Mouse (Mus musculus) kidney, embryonic 15.5 days (tissue): ENCODE measurements around the gene 9430097D07Rik. TPM values are rescaled to one million over a fixed set of nuclear protein-coding genes. Genes with fewer than 3 reads are reported as not detected.
A peak's percentile ranks its signal among the peaks of the same experiment; 100 is the strongest.

Experiments used
- ATAC-seq: fragments of 200-750 bp; cut with Nextera tagmentation; replicated peaks from 2 replicates; pipeline ENCODE4 v1.8.0; 2017; ENCODE audit warnings: moderate TSS enrichment; ENCODE audit not compliant: low FRiP score
- H3K27ac ChIP-seq: fragments of 300-500 bp; sonication (generic); 2 replicates; pipeline ENCODE4 v1.5.1; 2015; ENCODE audit warnings: mild to moderate bottlenecking, inconsistent platforms
- H3K27me3 ChIP-seq: fragments of 300-500 bp; sonication (generic); 2 replicates; pipeline ENCODE4 v1.6.1; 2015; ENCODE audit warnings: inconsistent platforms
- H3K36me3 ChIP-seq: fragments of 300-500 bp; sonication (generic); 2 replicates; pipeline ENCODE4 v1.6.1; 2015; ENCODE audit warnings: inconsistent platforms
- H3K4me1 ChIP-seq: fragments of 300-500 bp; sonication (generic); 2 replicates; pipeline ENCODE4 v1.6.1; 2015; ENCODE audit warnings: inconsistent platforms
- H3K4me2 ChIP-seq: fragments of 300-500 bp; sonication (generic); 2 replicates; pipeline ENCODE4 v1.6.1; 2015; ENCODE audit warnings: moderate library complexity, mild to moderate bottlenecking, inconsistent platforms
- H3K4me3 ChIP-seq: fragments of 300-500 bp; sonication (generic); replicated peaks from 2 replicates; pipeline ENCODE4 v1.5.1; 2015; ENCODE audit warnings: mild to moderate bottlenecking, inconsistent platforms
- H3K9ac ChIP-seq: fragments of 300-500 bp; sonication (generic); 2 replicates; pipeline ENCODE4 v1.6.1; 2015; ENCODE audit warnings: mild to moderate bottlenecking, inconsistent platforms
- H3K9me3 ChIP-seq: fragments of 300-500 bp; sonication (generic); replicated peaks from 2 replicates; pipeline ENCODE4 v1.6.1; 2016; ENCODE audit warnings: inconsistent platforms
- WGBS: fragments of 180-500 bp; shearing (Covaris S2); methylation state at CpG from one replicate; pipeline ENCODE4 v1.1.7; 2015; ENCODE audit warnings: mixed read lengths; 5-methylcytosine and 5-hydroxymethylcytosine counted together
- polyA plus RNA-seq: library from polyadenylated mRNA; unstranded; fragments of >200 nt; fragmentation: Nextera tagmentation; extraction: Ambion mirVana; gene quantifications from 2 replicates; pipeline ENCODE4 v1.2.1, GENCODE M21; 2015

9430097D07Rik gene
- polyA plus RNA-seq, 1 experiment from 2014 or later: 0.17 TPM

DNA sequence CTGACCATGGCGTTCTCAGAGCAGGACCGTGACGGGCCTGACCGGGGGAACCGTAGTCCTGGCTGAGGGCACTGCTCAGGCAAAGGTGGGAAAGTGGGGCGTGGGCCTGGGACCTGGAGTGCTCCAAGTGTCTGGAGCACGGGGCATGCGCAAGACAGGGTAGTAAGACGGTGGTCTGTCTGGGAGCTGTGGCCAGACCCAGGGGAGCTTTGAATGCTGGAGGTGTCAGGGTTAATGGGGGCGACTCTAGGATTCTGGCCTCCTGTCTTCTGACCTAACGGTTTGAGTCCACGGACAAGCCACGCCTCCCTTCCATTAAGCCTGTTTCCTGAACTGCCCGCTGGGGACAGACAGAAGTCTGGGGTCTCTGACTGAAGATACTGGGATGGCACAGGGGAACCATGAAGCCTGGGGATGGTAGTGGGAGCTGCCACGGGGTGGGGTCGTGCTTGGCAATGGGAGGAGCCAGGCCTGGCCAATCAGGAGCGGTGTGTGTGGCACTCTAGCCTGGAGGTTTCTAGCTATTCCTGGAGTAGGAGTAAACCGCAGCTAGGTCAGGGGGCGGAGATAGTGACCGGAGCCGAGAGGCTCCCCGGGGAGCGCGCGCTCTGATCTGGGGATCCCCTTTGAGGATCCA lies 32.8 kb upstream of the 9430097D07Rik start:
- Histone ChIP-seq H3K4me1 (peaks cover 46% of the 10 kb centered on the region), H3K4me2 (peak overlapping the region; percentile 98), H3K9ac (0 out of 2 replicates have a peak overlapping the region, but pooled peaks have one; percentile 11), H3K27ac (peak overlapping the region; percentile 84), H3K4me3 (peak overlapping the region; percentile 79), H3K27me3 (no peaks in the 10 kb centered on the region), H3K36me3 (peaks cover 13% of the 10 kb centered on the region), H3K9me3 (no peaks in the 10 kb centered on the region)
- 5% methylated on average over 25 of the region's 25 CpGs for WGBS
- peak; percentile 61 for ATAC-seq

- peak; percentile 35 for ATAC-seq
- Histone ChIP-seq H3K27ac (peak overlapping the region; percentile 84), H3K36me3 (peaks cover 5% of the 10 kb centered on the region; the same call in 1 of the 2 replicates), H3K4me2 (peak overlapping the region; percentile 98), H3K9ac (peak overlapping the region; percentile 76), H3K9me3 (no peaks in the 10 kb centered on the region), H3K27me3 (no peaks in the 10 kb centered on the region), H3K4me3 (peak overlapping the region; percentile 79), H3K4me1 (peaks cover 49% of the 10 kb centered on the region)
- WGBS: 5% methylated on average over 34 of the region's 34 CpGs
These were observed 31.9 kb upstream of the 9430097D07Rik start for GRCm38 (mm10) chr2:32607262-32607947.

- H3K36me3 ChIP-seq: no peaks in the 10 kb centered on the region
- peak overlapping the region; percentile 84 for H3K27ac ChIP-seq
- peaks cover 59% of the 10 kb centered on the region for H3K4me1 ChIP-seq
- peak; percentile 76 for ATAC-seq
- H3K4me2 ChIP-seq: peak overlapping the region; percentile 98
- peak overlapping the region; percentile 79 for H3K4me3 ChIP-seq
- WGBS: 12% methylated on average over 48 of the region's 55 CpGs
- H3K27me3 ChIP-seq: no peaks in the 10 kb centered on the region
- H3K9ac ChIP-seq: peak overlapping the region; percentile 76
- H3K9me3 ChIP-seq: no peaks in the 10 kb centered on the region
These were observed 31.0 kb upstream of the 9430097D07Rik start for GRCm38 (mm10) chr2:32606161-32607142.

DNA sequence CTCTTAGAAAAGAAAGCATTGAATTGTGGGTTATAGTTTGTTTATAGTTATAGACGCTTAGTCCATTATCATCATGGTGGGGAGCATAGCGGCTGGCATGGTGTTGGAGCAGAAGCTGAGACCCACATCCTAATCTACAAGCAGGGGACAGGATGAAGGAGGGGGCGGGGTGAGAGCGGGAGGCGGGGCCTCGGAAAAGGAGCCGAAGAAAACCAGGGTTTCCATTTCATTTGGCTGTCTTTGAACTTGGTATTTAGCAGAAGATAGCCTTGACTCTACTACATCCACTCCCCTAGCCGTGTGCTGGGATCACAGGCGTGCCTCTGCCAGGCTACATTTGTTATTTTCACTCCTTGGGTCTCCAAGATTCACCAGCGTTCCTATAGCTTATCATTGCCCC lies 29.1 kb upstream of the 9430097D07Rik start:
- no peak overlapping the region for H3K9ac ChIP-seq
- H3K4me2 ChIP-seq: no peak overlapping the region
- H3K27ac ChIP-seq: no peak overlapping the region
- no peaks in the 10 kb centered on the region for H3K9me3 ChIP-seq
- H3K27me3 ChIP-seq: no peaks in the 10 kb centered on the region
- no peaks in the 10 kb centered on the region for H3K36me3 ChIP-seq
- peaks cover 47% of the 10 kb centered on the region for H3K4me1 ChIP-seq
- no peak overlapping the region for H3K4me3 ChIP-seq
- 47% methylated on average over 10 of the region's 10 CpGs for WGBS
- no peak for ATAC-seq

DNA sequence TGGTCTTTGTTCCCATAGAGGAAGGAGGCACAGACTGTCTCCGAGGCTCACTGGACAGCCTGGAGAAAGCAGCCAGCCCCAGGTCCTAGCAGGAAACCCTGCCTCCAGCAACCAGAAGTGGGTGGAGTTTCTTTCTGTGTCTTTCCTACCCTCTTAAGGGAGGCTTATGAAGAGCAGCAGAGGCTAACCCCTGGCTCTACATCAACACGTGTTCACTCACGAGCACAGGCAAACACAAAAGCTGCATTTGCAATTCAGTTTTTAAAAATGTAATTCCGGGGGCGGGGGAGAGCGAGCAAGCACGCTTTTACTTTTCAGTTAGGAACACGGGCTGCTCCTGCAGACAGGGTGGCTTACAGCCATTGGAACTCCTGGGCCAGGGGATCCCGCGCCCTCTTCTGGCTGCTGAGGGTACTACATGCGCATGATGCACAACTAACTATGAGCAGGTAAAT lies 27.1 kb upstream of the 9430097D07Rik start:
- H3K4me2 ChIP-seq: peak overlapping the region; percentile 62
- peak overlapping the region; percentile 27; the same call in 1 of the 2 replicates for H3K9ac ChIP-seq
- peaks cover 4% of the 10 kb centered on the region; the same call in 1 of the 2 replicates for H3K36me3 ChIP-seq
- H3K9me3 ChIP-seq: no peaks in the 10 kb centered on the region
- peaks cover 34% of the 10 kb centered on the region for H3K4me1 ChIP-seq
- WGBS: under 1% methylated on average over 11 of the region's 11 CpGs
- peak overlapping the region; percentile 44 for H3K4me3 ChIP-seq
- H3K27me3 ChIP-seq: no peaks in the 10 kb centered on the region
- peak overlapping the region; percentile 72 for H3K27ac ChIP-seq
- ATAC-seq: peak; percentile 61; the same call in 1 of the 2 replicates

GRCm38 (mm10) chr2:32601417-32602065 lies 26.1 kb upstream of the 9430097D07Rik start:
- no peak overlapping the region for H3K9ac ChIP-seq
- peaks cover 11% of the 10 kb centered on the region for H3K36me3 ChIP-seq
- H3K4me1 ChIP-seq: peaks cover 23% of the 10 kb centered on the region
- no peaks in the 10 kb centered on the region for H3K27me3 ChIP-seq
- 52% methylated on average over 8 of the region's 8 CpGs for WGBS
- H3K4me2 ChIP-seq: no peak overlapping the region
- no peak overlapping the region for H3K4me3 ChIP-seq
- H3K27ac ChIP-seq: no peak overlapping the region
- ATAC-seq: 0 out of 2 replicates have a peak, but pooled peaks have one; percentile 30
- no peaks in the 10 kb centered on the region for H3K9me3 ChIP-seq

DNA sequence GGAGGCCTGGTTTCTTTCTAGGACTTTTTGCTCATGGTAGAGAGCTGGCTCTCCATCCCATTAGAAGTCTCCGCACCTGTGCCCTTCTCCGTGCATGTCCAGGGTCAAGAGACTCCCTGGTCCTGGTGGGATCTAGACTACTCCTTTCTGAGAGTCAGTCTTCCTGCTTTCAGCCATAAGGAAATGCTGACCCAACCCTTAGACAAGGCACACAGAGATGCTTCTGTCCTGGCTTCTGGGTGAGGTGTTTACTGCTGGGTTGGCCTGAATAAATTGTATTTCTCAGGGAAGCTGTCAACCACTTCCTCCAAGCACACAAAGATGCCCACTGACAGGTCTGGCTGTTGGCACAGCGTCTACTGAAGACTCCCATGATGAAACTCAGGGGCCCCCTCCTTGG lies 23.9 kb upstream of the 9430097D07Rik start, which contains the start of gene St6galnac6:
St6galnac6 (plus strand) TSS at position 301 of the 400 bp plus-strand sequence.
- Histone ChIP-seq H3K4me3 (no peak within 1 kb of the TSS), H3K4me2 (no peak within 1 kb of the TSS), H3K9ac (no peak within 1 kb of the TSS), H3K36me3 (peaks cover 23% of the 10 kb centered on the region), H3K27me3 (no peaks in the 10 kb centered on the region), H3K4me1 (peaks cover 20% of the 10 kb centered on the region), H3K9me3 (no peaks in the 10 kb centered on the region), H3K27ac (no peak within 1 kb of the TSS)
- 92% methylated on average over 3 of the region's 3 CpGs for WGBS
- ATAC-seq: no peak

- Histone ChIP-seq H3K27ac (no peak overlapping the region), H3K4me3 (no peak overlapping the region), H3K4me2 (no peak overlapping the region), H3K36me3 (peaks cover 30% of the 10 kb centered on the region), H3K27me3 (no peaks in the 10 kb centered on the region), H3K9me3 (no peaks in the 10 kb centered on the region), H3K4me1 (peaks cover 20% of the 10 kb centered on the region), H3K9ac (no peak overlapping the region)
- no peak for ATAC-seq
- 60% methylated on average over 8 of the region's 8 CpGs for WGBS
These were observed 23.0 kb upstream of the 9430097D07Rik start for GRCm38 (mm10) chr2:32598506-32598905.

- peaks cover 30% of the 10 kb centered on the region for H3K36me3 ChIP-seq
- ATAC-seq: no peak
- H3K9ac ChIP-seq: no peak overlapping the region
- peaks cover 20% of the 10 kb centered on the region for H3K4me1 ChIP-seq
- H3K27ac ChIP-seq: no peak overlapping the region
- H3K9me3 ChIP-seq: no peaks in the 10 kb centered on the region
- H3K4me3 ChIP-seq: no peak overlapping the region
- H3K27me3 ChIP-seq: no peaks in the 10 kb centered on the region
- no peak overlapping the region for H3K4me2 ChIP-seq
- 84% methylated on average over 5 of the region's 5 CpGs for WGBS
These were observed 22.2 kb upstream of the 9430097D07Rik start for GRCm38 (mm10) chr2:32597699-32598098.

DNA sequence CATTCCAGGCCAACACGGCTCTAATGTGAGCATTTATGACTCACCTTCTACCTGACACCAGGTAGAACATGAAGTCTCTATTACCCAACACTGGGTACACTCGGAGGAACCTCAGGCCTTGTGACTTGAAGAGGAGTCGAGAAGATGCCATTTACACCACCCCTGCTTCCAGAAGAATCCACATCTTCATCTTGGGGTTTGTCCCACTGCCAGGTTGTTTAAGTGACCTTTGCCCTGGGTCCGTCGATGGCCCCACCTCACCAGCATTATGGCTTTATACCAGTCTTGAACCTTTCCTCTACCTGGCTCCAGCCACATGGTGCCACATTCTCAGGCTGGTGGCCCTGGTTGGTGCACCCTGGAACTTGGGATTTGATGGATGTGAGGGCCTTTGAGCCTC lies 21.8 kb upstream of the 9430097D07Rik start:
- H3K36me3 ChIP-seq: peaks cover 30% of the 10 kb centered on the region
- no peaks in the 10 kb centered on the region for H3K27me3 ChIP-seq
- H3K4me3 ChIP-seq: no peak overlapping the region
- H3K9me3 ChIP-seq: no peaks in the 10 kb centered on the region
- H3K27ac ChIP-seq: no peak overlapping the region
- peaks cover 15% of the 10 kb centered on the region for H3K4me1 ChIP-seq
- ATAC-seq: no peak
- WGBS: 86% methylated on average over 5 of the region's 5 CpGs
- no peak overlapping the region for H3K4me2 ChIP-seq
- no peak overlapping the region for H3K9ac ChIP-seq

DNA sequence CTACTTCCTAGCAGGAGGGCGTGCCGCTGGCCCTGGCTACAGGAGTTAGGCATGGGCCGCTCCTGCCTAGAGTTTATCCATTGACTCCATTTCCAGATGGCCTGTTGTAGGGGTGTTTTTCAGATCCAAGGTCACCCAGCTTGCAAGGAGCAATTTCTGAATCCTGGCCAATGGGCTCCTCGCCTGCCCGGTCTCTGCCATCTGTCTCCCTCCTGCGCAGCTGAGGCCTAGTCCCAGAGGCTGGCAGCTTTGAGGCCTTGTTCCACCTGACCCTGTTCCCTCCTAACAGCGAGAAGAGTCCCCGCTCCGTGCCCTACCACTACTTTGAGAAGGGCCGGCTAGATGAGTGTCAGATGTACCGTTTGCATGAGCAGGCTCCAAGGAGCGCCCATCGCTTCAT lies 21.2 kb upstream of the 9430097D07Rik start:
- peaks cover 30% of the 10 kb centered on the region for H3K36me3 ChIP-seq

More for the DNA sequence above, 21.2 kb upstream of the 9430097D07Rik start:
- Histone ChIP-seq H3K27me3 (no peaks in the 10 kb centered on the region), H3K4me2 (no peak overlapping the region), H3K9ac (no peak overlapping the region), H3K4me1 (peaks cover 10% of the 10 kb centered on the region), H3K4me3 (no peak overlapping the region), H3K9me3 (no peaks in the 10 kb centered on the region), H3K27ac (no peak overlapping the region)
- WGBS: 93% methylated on average over 13 of the region's 13 CpGs
- no peak for ATAC-seq
